Mouse (Mus musculus): Measurements from ENCODE around the gene Elavl2.
A peak's percentile ranks its signal among the peaks of the same experiment; 100 is the strongest.

Elavl2 gene

DNA sequence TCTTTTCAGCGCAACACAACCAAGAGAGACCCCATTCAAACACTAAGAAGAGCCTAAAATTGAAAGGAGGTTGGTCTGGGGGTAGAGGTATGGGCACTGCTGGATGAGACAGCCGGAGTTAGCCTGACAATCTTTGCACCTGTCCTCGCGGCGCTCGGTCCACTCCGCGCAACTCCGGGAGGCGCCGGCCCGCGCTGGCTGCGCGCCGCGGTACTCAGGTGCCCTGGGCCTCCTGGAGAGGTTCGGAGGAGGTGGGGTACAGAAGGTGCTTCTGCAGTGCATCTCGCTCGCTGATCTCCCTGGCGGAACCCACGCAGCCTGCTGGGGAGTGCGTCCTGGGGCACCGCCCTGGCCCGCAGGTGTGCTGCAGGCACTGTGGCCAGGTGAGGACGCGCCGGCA is at the start of gene Elavl2:
Gene Elavl2, minus strand, starts transcription at position 363 of the 400 bp plus-strand sequence.
- no peak for DNase-seq (ENCODE audit: low spot score)

DNA sequence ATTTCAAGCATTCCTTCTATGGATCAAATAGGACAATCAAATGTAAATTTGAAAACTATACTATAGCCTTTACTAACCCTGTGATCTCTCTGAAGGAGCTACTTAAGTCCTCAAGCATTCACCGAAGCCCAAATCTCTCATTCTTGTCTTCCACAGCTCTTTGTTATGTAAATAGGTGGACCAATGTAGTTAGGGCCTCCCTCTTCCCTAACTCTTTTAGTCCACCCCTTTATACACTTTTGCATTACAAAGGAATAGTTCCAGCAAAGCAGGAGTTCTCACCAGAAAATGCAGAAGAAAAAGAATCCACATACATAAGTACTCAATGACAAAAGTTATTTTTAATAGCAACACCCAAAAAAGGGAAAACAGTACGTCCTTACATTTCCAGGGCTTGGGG is 47.3 kb upstream of the Elavl2 start:
- no peak for DNase-seq (ENCODE audit: low spot score)

DNA sequence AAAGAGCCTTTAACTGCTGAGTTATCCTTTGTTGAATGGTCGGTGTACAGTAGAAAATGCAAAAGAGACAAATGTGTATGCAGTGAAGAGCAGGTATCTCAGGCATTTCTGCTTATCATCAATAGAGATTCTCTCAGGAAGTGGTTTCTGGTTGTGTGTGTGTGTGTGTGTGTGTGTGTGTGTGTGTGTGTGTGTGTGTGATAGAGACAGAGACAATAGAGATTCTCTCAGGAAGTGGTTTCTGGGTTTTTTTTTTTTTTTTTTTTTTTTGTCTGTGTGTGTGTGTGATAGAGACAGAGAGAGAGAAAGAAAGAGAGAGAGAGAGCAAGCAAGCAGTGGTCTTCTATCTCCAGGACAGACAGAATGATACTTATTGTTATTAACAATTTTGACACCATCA is 15.0 kb upstream of the Elavl2 start:
- DNase-seq (ENCODE audit: low spot score), result no peak

- DNase-seq (ENCODE audit: low spot score), result no peak
Observed at GRCm38 (mm10) chr4:91405047-91405446, 4.5 kb upstream of the Elavl2 start.

DNA sequence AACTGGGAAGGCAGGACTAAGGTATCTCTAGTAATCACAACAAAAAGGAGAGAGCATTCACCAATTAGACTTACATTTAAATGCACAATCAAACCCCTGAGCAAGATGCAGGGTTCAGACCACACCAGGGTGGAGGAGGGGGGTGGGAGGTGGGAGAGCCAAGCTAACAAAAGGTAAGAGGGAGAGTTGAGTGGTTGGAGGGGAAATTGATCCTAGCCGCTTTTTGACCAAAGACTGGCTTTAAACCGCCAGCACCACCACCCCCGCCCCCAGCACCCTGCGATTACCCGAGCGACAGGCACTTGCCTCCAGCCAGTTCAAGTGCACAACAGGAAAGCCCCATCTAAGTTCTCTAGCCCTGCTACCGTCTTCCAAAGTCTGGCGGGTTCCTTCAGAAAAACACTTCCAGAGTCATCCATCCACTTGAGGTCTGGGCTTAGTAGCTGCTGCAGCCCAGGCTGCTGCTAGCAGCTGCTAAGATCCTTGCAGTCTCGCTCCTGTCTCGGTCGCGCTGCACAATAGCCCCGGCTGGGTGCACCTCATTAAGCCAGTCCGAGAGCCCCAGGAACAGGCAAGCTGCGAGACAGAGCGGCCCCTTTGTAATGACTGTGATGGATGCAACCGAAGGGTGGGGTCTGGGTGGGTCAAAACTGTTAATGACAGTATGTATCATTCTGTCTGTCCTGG is 932 bp downstream of the Elavl2 start:
- no peak for DNase-seq (ENCODE audit: low spot score)

- no peak for DNase-seq (ENCODE audit: low spot score)
Observed at GRCm38 (mm10) chr4:91391987-91392598, 8.5 kb downstream of the Elavl2 start.

DNA sequence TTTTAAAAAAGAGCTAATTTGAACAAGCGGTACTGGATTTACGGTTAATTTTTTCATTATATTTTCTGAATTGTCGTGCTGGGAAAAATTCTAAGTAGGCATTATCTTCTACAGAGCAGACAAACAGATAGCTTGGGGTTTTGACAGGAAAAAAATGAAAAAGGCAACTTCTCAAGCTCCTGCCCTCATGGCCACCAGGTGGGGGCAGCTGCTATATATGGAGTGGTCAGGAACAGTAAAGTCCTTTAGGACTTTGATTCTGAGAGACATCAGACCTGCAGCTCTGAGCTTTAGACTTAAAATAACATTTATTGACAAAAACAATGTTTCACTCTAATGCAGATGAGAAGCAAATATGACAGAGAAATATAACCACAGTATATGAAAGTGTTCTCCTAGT is 12.9 kb downstream of the Elavl2 start:
- no peak for DNase-seq (ENCODE audit: low spot score)

DNA sequence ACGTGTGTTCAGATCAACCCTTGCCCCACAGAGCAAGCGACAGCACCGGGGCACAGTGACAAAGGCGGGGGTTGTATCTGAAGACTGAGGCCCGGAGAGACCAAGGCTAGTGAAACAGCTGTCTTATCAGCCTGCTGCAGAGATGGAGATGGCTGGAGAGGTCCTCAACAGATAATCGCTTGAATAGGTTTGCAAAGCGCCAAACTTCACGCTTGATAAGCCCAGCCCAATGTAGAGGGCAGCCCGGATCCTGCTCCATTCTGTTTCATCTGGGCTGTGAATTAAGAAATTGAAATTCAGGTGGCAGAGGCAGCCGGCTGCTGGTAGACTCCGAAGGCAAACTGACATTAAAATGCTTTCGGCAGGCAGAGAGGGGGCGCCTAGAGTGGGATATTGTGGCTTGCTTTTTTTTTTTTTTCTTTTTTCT is 19.4 kb downstream of the Elavl2 start:
- no peak for DNase-seq (ENCODE audit: low spot score)

- no peak for DNase-seq (ENCODE audit: low spot score)
Observed at GRCm38 (mm10) chr4:91380341-91381117, 20.1 kb downstream of the Elavl2 start.

GRCm38 (mm10) chr4:91379559-91379958 is 21.0 kb downstream of the Elavl2 start:
- DNase-seq (ENCODE audit: low spot score), result no peak

- DNase-seq (ENCODE audit: low spot score), result peak; percentile 97
Observed at GRCm38 (mm10) chr4:91376317-91376910, 24.2 kb downstream of the Elavl2 start.

GRCm38 (mm10) chr4:91375372-91375687 is 25.3 kb downstream of the Elavl2 start:
- DNase-seq (ENCODE audit: low spot score), result no peak

- DNase-seq (ENCODE audit: low spot score), result no peak
Observed at GRCm38 (mm10) chr4:91374571-91375371, 25.8 kb downstream of the Elavl2 start.

- DNase-seq (ENCODE audit: low spot score), result no peak
Observed at GRCm38 (mm10) chr4:91372844-91373243, 27.7 kb downstream of the Elavl2 start.

DNA sequence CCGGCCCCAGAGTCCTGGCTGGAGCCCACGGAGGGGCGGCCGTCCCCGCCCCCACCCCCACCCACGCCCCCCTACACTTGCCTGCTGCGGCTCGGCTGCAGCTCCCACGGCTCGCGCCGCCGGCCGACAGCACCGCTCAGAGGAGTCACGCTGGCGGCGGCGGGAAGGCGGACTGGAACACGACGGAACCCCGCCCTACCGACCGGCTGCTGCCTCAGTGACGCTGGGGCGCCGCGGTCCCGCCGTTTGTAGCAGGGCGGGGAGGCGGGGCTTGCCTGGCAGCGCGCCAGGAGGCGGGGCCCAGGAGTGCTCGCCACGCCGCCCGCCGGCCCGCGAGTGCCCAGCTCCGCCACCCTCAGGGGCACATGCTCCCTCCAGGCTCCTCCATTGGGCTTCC is 28.8 kb downstream of the Elavl2 start:
- DNase-seq (ENCODE audit: low spot score), result peak; percentile 62

DNA sequence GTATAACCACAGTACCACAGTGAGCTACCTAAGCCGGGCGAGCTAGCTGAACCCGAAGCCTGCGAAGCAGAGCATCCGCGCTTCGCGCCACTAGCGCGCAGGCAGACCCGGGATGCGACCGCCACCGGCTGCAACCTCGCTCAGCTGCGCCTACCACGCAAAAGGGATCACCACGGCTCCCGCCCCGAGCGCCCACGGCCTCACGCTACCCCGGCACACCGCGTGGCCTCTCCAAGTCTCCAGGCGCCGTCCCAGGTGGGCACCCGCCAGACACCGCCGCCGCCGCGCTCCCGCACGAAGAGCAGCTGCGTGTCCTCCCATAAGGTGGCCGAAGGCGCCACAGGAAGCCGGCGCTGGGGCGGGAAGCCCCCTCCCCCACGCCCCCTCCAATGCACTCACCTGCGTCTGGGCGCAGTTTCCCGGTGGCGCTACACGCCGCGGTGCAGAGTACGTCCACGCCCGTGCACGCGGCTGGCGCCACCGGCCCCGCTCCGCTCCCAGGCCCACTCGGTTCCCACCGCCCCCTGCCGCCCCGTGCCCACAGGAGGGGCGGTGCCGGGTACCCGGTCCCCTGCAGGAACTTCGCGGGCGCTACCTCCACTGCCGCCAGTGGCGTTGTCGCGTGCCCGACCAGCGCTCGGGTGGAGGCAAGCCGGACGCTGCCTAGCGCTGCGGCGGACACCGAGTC is 29.3 kb downstream of the Elavl2 start:
- DNase-seq (ENCODE audit: low spot score), result no peak

GRCm38 (mm10) chr4:91365276-91365675 is 35.3 kb downstream of the Elavl2 start:
- DNase-seq (ENCODE audit: low spot score), result no peak

DNA sequence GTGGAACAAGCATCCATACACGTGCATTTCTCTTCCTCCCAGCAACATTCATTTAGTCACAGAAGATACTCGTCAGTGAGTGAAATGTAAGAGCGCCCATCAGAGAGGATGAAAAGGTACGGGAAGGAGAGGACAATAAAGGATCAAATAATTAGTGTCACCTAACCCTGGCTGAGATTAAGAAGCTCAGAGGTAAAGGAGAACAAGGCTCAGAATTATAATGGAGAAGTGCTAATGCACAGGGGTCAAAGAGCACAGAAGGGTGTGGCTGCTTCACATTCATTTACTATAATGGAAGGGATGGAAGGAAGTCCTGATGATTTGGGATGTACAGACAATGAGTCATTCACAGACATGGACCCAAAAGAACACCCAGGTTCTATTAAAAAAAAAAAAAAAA is 36.6 kb downstream of the Elavl2 start:
- no peak for DNase-seq (ENCODE audit: low spot score)

DNA sequence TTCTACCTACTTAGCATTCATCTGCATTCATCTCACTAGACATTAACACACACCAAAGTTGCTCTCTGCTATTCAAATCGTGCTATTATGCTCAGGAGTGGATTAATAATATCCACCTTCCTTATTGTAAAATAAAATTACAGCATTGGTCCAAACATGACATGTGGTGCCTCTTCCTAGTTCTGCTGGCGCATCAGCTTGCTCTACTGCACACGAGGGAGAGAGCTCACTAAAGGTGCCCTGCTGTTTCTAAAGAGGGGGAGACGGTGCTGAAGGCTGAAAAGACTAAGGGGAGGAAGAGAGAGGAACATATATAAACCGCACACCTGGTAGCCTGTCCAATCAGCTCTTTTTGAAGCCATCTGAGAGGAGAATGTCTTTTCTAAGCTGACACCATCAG is 38.1 kb downstream of the Elavl2 start:
- DNase-seq (ENCODE audit: low spot score), result no peak

DNA sequence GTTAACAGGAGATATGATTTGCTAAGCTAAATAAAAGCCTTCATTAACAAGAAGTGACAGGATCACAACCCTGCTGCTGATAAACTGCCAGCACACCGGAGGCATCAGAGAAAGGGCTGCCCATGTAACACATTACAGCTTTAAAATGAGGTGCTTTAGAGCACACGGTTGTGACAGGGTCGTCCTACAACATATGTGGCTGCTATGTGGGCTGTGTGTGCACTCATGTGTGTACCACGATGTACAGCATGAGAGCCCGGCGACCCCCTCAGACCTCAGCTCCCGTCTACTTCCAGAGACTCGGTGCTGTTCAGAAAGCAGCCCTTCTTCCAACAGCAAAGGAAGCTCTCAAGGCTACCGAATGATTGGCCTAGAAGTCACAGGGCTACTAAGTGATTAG is 47.4 kb downstream of the Elavl2 start:
- DNase-seq (ENCODE audit: low spot score), result no peak

DNA sequence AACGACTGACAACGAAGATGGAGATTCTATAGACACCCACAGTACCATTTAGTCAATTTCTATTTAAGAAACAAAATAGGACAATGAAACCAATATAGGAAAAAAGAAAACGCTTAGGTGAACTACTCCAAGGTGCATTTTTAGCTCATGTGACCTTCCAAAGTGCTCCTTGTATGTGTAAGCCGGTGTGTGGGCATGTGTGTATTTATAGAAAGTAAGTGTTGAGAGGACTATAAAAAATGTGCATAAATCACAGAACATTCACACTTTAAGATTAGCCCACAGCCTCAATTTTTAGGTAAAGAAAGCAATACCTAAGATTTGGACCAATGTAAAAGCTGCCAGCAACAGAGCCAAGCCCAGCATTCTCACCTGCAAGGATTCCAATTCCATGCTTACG is 51.0 kb downstream of the Elavl2 start:
- no peak for DNase-seq (ENCODE audit: low spot score)

DNA sequence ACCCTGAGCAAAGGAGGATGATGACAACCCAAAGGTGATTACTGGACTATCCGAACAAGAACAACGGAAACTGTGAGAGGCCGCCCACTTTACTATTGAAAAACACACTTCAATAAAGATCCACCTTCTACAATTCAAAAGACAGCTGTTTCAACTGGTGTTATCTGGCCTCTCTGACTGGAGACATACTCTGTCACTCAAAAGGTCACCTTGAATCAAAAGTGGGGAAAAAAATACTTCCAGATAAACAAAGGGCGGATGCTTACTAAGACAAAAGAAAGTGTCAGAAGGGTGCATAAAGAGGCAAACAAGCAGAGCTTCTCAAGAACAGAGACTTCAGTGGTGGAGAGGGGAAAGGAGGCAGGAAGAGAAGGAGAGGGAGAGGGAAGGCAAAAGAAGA is 66.4 kb downstream of the Elavl2 start:
- no peak for DNase-seq (ENCODE audit: low spot score)
